Comparison of ENCODE assay signal across 12 mouse cellular contexts in genomic region chr2:6454941-6455516, GRCm38 (mm10).
DNase-seq lines count a peak whose midpoint lies in the region; ATAC-seq and TF ChIP-seq lines count a peak whose summit lies in the region.
"Had no signal": no experiment of that assay in that cellular context is flagged by ENCODE, and none has a peak within 500 bp of the region (broad histone marks: within the 10 kb centered on the region; RNA-seq: fewer than 3 reads in every experiment).

No protein-coding gene starts in this region.

- peak; percentile 34 for ATAC-seq in heart, embryonic 12.5 days (ENCODE audit: insufficient number of reproducible peaks, low FRiP score)
- ATAC-seq in liver, postnatal 0 days: peak; percentile 10; the same call in 1 of the 2 replicates
- ATAC-seq in Patski: peak; percentile 36
- ATAC-seq in forebrain, postnatal 0 days: peak; percentile 69

- H3K27ac ChIP-seq in heart, embryonic 12.5 days (ENCODE audit: poor library complexity, severe bottlenecking): peak overlapping the region; percentile 42; the same call in 1 of the 2 replicates
- H3K27ac ChIP-seq in liver, postnatal 0 days (ENCODE audit: low read depth): no peak overlapping the region
- no peak overlapping the region for H3K27ac ChIP-seq in forebrain, postnatal 0 days (ENCODE audit: low read depth, low read length)
- H3K27ac ChIP-seq in kidney, adult 2 months (ENCODE audit: insufficient read depth, low read depth, low read length): no peak overlapping the region
- H3K27ac ChIP-seq: left cerebral cortex, adult 2 months; liver, embryonic 13.5 days had no signal

- POLR2A ChIA-PET in Patski (lab: Charles Lee): no interaction called here

- TF ChIP-seq CTCF in liver, postnatal 0 days (IDR thresholded peaks at IDR 0.05; ENCODE audit: low read depth): no peak
- TF ChIP-seq CTCF in Patski (IDR thresholded peaks at IDR 0.05): no peak
- no peak for TF ChIP-seq CTCF in forebrain, postnatal 0 days (IDR thresholded peaks at IDR 0.05; ENCODE audit: low read depth)
- TF ChIP-seq CTCF in kidney, adult 2 months (conservative IDR thresholded peaks at IDR 0.05; ENCODE audit: insufficient read depth, insufficient read length, low read depth, low read length): no peak

- no peak for TF ChIP-seq POLR2A in kidney, adult 2 months (IDR thresholded peaks at IDR 0.05; ENCODE audit: low read depth, low read length)

- no peak overlapping the region for H3K4me2 ChIP-seq in heart, embryonic 12.5 days
- H3K4me2 ChIP-seq in liver, postnatal 0 days (ENCODE audit: low read depth, low read length): no peak overlapping the region
- no peak overlapping the region for H3K4me2 ChIP-seq in forebrain, postnatal 0 days (ENCODE audit: low read depth)
- H3K4me2 ChIP-seq: liver, embryonic 13.5 days had no signal

- 40% methylated on average over 7 of the region's 7 CpGs for WGBS in heart, embryonic 12.5 days
- 60% methylated on average over 7 of the region's 7 CpGs for WGBS in liver, postnatal 0 days (ENCODE audit: insufficient replicate concordance)
- WGBS in forebrain, postnatal 0 days: 38% methylated on average over 7 of the region's 7 CpGs
- 62% methylated on average over 7 of the region's 7 CpGs for WGBS in kidney, adult 2 months

- H3K9ac ChIP-seq in heart, embryonic 12.5 days: no peak overlapping the region
- no peak overlapping the region for H3K9ac ChIP-seq in liver, postnatal 0 days (replicated peaks)
- H3K9ac ChIP-seq in forebrain, postnatal 0 days: no peak overlapping the region
- H3K9ac ChIP-seq: liver, embryonic 13.5 days had no signal

- no peaks in the 10 kb centered on the region for H3K27me3 ChIP-seq in heart, embryonic 12.5 days (replicated peaks)
- H3K27me3 ChIP-seq in liver, postnatal 0 days (ENCODE audit: insufficient read depth, low read length): no peaks in the 10 kb centered on the region
- H3K27me3 ChIP-seq in Patski: no peaks in the 10 kb centered on the region
- H3K27me3 ChIP-seq in forebrain, postnatal 0 days (ENCODE audit: insufficient read depth, low read length): no peaks in the 10 kb centered on the region
- no peaks in the 10 kb centered on the region for H3K27me3 ChIP-seq in kidney, adult 2 months (replicated peaks; ENCODE audit: control insufficient read depth, insufficient read depth, low read length)
- H3K27me3 ChIP-seq: liver, embryonic 13.5 days had no signal

- no peaks in the 10 kb centered on the region for H3K36me3 ChIP-seq in heart, embryonic 12.5 days
- H3K36me3 ChIP-seq in liver, postnatal 0 days (replicated peaks; ENCODE audit: insufficient read depth, low read length): no peaks in the 10 kb centered on the region
- no peaks in the 10 kb centered on the region for H3K36me3 ChIP-seq in forebrain, postnatal 0 days (ENCODE audit: insufficient read depth)
- no peaks in the 10 kb centered on the region for H3K36me3 ChIP-seq in kidney, adult 2 months (ENCODE audit: control insufficient read depth, insufficient read depth, low read length)
- H3K36me3 ChIP-seq: liver, embryonic 13.5 days had no signal

- no peak for DNase-seq in heart, postnatal 10 days
- no peak for DNase-seq in liver, postnatal 0 days
- DNase-seq in liver (no peak), Patski (ENCODE audit: low read depth, low spot score) (no peak)
- peak; percentile 52 for DNase-seq in forebrain, postnatal 0 days
- DNase-seq in kidney, adult 18-20 months: no peak
- no peak for DNase-seq in kidney, adult 2 months
- DNase-seq: cerebellum, postnatal 36 days; kidney, postnatal 4 days; liver, embryonic 13.5 days had no signal

- intact Hi-C loops in heart, postnatal 10 days (cut with DNase I): no loop called here

- in situ Hi-C loops in Patski (cut with MboI; ENCODE audit: low pct_unique_long_range_greater_than_20kb): no loop called here

- no peak overlapping the region for H3K4me3 ChIP-seq in heart, embryonic 12.5 days
- no peak overlapping the region for H3K4me3 ChIP-seq in liver, postnatal 0 days (ENCODE audit: low read depth, low read length)
- H3K4me3 ChIP-seq in forebrain, postnatal 0 days (ENCODE audit: low read depth, low read length): no peak overlapping the region
- H3K4me3 ChIP-seq in kidney, adult 2 months (ENCODE audit: insufficient read depth, low read depth, low read length): no peak overlapping the region
- H3K4me3 ChIP-seq: left cerebral cortex, adult 2 months; liver, embryonic 13.5 days had no signal

- CTCF ChIA-PET in Patski (lab: Charles Lee): no interaction called here

- no peaks in the 10 kb centered on the region for H3K9me3 ChIP-seq in heart, embryonic 12.5 days (replicated peaks)
- H3K9me3 ChIP-seq in liver, postnatal 0 days (ENCODE audit: low read length): no peaks in the 10 kb centered on the region
- no peaks in the 10 kb centered on the region for H3K9me3 ChIP-seq in forebrain, postnatal 0 days (ENCODE audit: low read length)
- H3K9me3 ChIP-seq: liver, embryonic 13.5 days had no signal

- H3K4me1 ChIP-seq in heart, embryonic 12.5 days (replicated peaks): peaks cover 9% of the 10 kb centered on the region
- H3K4me1 ChIP-seq in liver, postnatal 0 days (ENCODE audit: insufficient read depth): no peaks in the 10 kb centered on the region
- H3K4me1 ChIP-seq in forebrain, postnatal 0 days (ENCODE audit: insufficient read depth): no peaks in the 10 kb centered on the region
- H3K4me1 ChIP-seq in kidney, adult 2 months (ENCODE audit: control insufficient read depth, insufficient read depth, low read length): no peaks in the 10 kb centered on the region
- H3K4me1 ChIP-seq: liver, embryonic 13.5 days had no signal

- TF ChIP-seq EP300 in liver, postnatal 0 days (IDR thresholded peaks at IDR 0.05; ENCODE audit: low read depth): no peak

Comparison
In these comparisons a context has a peak if more than half of its experiments do, and no peak if none do; other contexts are left out.
1. ATAC-seq: peak in every context shown above with its lines; median percentile 69 in forebrain, postnatal 0 days; 36 in Patski; 34 in heart, embryonic 12.5 days; 10 in liver, postnatal 0 days.